Mouse (Mus musculus): ENCODE measurements at regions not wholly inside any gene's neighbourhood (a gene's known extent, or its start where the extent isn't known, plus 50 kb on each side); places are given as distances from the start of the nearest gene placed in this dataset.

GRCm38 (mm10) chr2:179293114-179293513 lies 149.1 kb upstream of the Cdh4 start:
- TF ChIP-seq CTCF (IDR thresholded peaks at IDR 0.05; ENCODE audit: insufficient read depth, low read depth, low read length) (no peak), POLR2A (IDR thresholded peaks at IDR 0.05; ENCODE audit: insufficient read depth, low read depth, low read length) (no peak)
- WGBS = 80% methylated on average over 8 of the region's 8 CpGs

GRCm38 (mm10) chr2:179297057-179297456 lies 145.2 kb upstream of the Cdh4 start:
- no peak for TF ChIP-seq POLR2A (IDR thresholded peaks at IDR 0.05; ENCODE audit: insufficient read depth, low read depth, low read length)
- WGBS = 36% methylated on average over 9 of the region's 9 CpGs
- Histone ChIP-seq H3K4me1 (ENCODE audit: control insufficient read depth, insufficient read depth, low read length) (no peaks in the 10 kb centered on the region), H3K4me3 (ENCODE audit: insufficient read depth, low read depth, low read length) (no peak overlapping the region), H3K27ac (ENCODE audit: insufficient read depth, low read depth, low read length) (no peak overlapping the region)

More at GRCm38 (mm10) chr2:179293114-179293513, 149.1 kb upstream of the Cdh4 start:
- H3K4me3 ChIP-seq (ENCODE audit: insufficient read depth, low read depth, low read length) = no peak overlapping the region
- no peak overlapping the region for H3K27ac ChIP-seq (ENCODE audit: insufficient read depth, low read depth, low read length)
- H3K4me1 ChIP-seq (ENCODE audit: control insufficient read depth, insufficient read depth, low read length) = peaks cover 7% of the 10 kb centered on the region; the same call in 1 of the 2 replicates

- no peak overlapping the region for H3K4me3 ChIP-seq (ENCODE audit: insufficient read depth, low read depth, low read length)
- no peak for TF ChIP-seq CTCF (IDR thresholded peaks at IDR 0.05; ENCODE audit: insufficient read depth, low read depth, low read length)
- TF ChIP-seq POLR2A (IDR thresholded peaks at IDR 0.05; ENCODE audit: insufficient read depth, low read depth, low read length) = no peak
- 77% methylated on average over 8 of the region's 8 CpGs for WGBS
Observed at GRCm38 (mm10) chr2:179303765-179304164, 138.5 kb upstream of the Cdh4 start.

GRCm38 (mm10) chr2:179307286-179307931 lies 134.8 kb upstream of the Cdh4 start:
- no peak overlapping the region for H3K27ac ChIP-seq (ENCODE audit: insufficient read depth, low read depth, low read length)

More at GRCm38 (mm10) chr2:179303765-179304164, 138.5 kb upstream of the Cdh4 start:
- Histone ChIP-seq H3K27ac (ENCODE audit: insufficient read depth, low read depth, low read length) (no peak overlapping the region), H3K4me1 (ENCODE audit: control insufficient read depth, insufficient read depth, low read length) (peaks cover 8% of the 10 kb centered on the region)

GRCm38 (mm10) chr2:179307932-179308303 lies 134.3 kb upstream of the Cdh4 start:
- H3K4me1 ChIP-seq (ENCODE audit: control insufficient read depth, insufficient read depth, low read length) = peaks cover 8% of the 10 kb centered on the region
- TF ChIP-seq POLR2A (IDR thresholded peaks at IDR 0.05; ENCODE audit: insufficient read depth, low read depth, low read length) (no peak), CTCF (IDR thresholded peaks at IDR 0.05; ENCODE audit: insufficient read depth, low read depth, low read length) (no peak)
- WGBS = 88% methylated on average over 3 of the region's 3 CpGs
- no peak overlapping the region for H3K4me3 ChIP-seq (ENCODE audit: insufficient read depth, low read depth, low read length)
- H3K27ac ChIP-seq (ENCODE audit: insufficient read depth, low read depth, low read length) = no peak overlapping the region

More at GRCm38 (mm10) chr2:179307286-179307931, 134.8 kb upstream of the Cdh4 start:
- no peak for TF ChIP-seq CTCF (IDR thresholded peaks at IDR 0.05; ENCODE audit: insufficient read depth, low read depth, low read length)
- TF ChIP-seq POLR2A (IDR thresholded peaks at IDR 0.05; ENCODE audit: insufficient read depth, low read depth, low read length) = no peak
- H3K4me3 ChIP-seq (ENCODE audit: insufficient read depth, low read depth, low read length) = no peak overlapping the region
- WGBS = 38% methylated on average over 11 of the region's 11 CpGs
- H3K4me1 ChIP-seq (ENCODE audit: control insufficient read depth, insufficient read depth, low read length) = peaks cover 8% of the 10 kb centered on the region

- Histone ChIP-seq H3K4me1 (ENCODE audit: control insufficient read depth, insufficient read depth, low read length) (no peaks in the 10 kb centered on the region), H3K4me3 (ENCODE audit: insufficient read depth, low read depth, low read length) (no peak overlapping the region), H3K27ac (ENCODE audit: insufficient read depth, low read depth, low read length) (no peak overlapping the region)
- TF ChIP-seq CTCF (IDR thresholded peaks at IDR 0.05; ENCODE audit: insufficient read depth, low read depth, low read length) = no peak
- no peak for TF ChIP-seq POLR2A (IDR thresholded peaks at IDR 0.05; ENCODE audit: insufficient read depth, low read depth, low read length)
- WGBS = 32% methylated on average over 6 of the region's 6 CpGs
Observed at GRCm38 (mm10) chr2:179318046-179318445, 124.2 kb upstream of the Cdh4 start.

GRCm38 (mm10) chr2:179325242-179325641 lies 117.0 kb upstream of the Cdh4 start:
- TF ChIP-seq POLR2A (IDR thresholded peaks at IDR 0.05; ENCODE audit: insufficient read depth, low read depth, low read length) = no peak
- no peak for TF ChIP-seq CTCF (IDR thresholded peaks at IDR 0.05; ENCODE audit: insufficient read depth, low read depth, low read length)

GRCm38 (mm10) chr2:179332872-179333489 lies 109.2 kb upstream of the Cdh4 start:
- TF ChIP-seq POLR2A (IDR thresholded peaks at IDR 0.05; ENCODE audit: insufficient read depth, low read depth, low read length) (no peak), CTCF (IDR thresholded peaks at IDR 0.05; ENCODE audit: insufficient read depth, low read depth, low read length) (no peak)
- peaks cover 5% of the 10 kb centered on the region for H3K4me1 ChIP-seq (ENCODE audit: control insufficient read depth, insufficient read depth, low read length)
- WGBS = 73% methylated on average over 5 of the region's 5 CpGs
- no peak overlapping the region for H3K27ac ChIP-seq (ENCODE audit: insufficient read depth, low read depth, low read length)
- no peak overlapping the region for H3K4me3 ChIP-seq (ENCODE audit: insufficient read depth, low read depth, low read length)

More at GRCm38 (mm10) chr2:179325242-179325641, 117.0 kb upstream of the Cdh4 start:
- H3K4me3 ChIP-seq (ENCODE audit: insufficient read depth, low read depth, low read length) = no peak overlapping the region
- WGBS = 64% methylated on average over 5 of the region's 5 CpGs
- no peaks in the 10 kb centered on the region for H3K4me1 ChIP-seq (ENCODE audit: control insufficient read depth, insufficient read depth, low read length)
- no peak overlapping the region for H3K27ac ChIP-seq (ENCODE audit: insufficient read depth, low read depth, low read length)

- H3K4me1 ChIP-seq (ENCODE audit: control insufficient read depth, insufficient read depth, low read length) = peaks cover 5% of the 10 kb centered on the region
- no peak overlapping the region for H3K4me3 ChIP-seq (ENCODE audit: insufficient read depth, low read depth, low read length)
- H3K27ac ChIP-seq (ENCODE audit: insufficient read depth, low read depth, low read length) = no peak overlapping the region
- TF ChIP-seq CTCF (IDR thresholded peaks at IDR 0.05; ENCODE audit: insufficient read depth, low read depth, low read length) (no peak), POLR2A (IDR thresholded peaks at IDR 0.05; ENCODE audit: insufficient read depth, low read depth, low read length) (no peak)
- WGBS = 89% methylated on average over 5 of the region's 5 CpGs
Observed at GRCm38 (mm10) chr2:179333587-179333986, 108.6 kb upstream of the Cdh4 start.
